Mouse (Mus musculus): ENCODE measurements around the gene Napa.

Napa gene

GRCm38 (mm10) chr7:16132161-16132581 lies 33.9 kb downstream of the Napa start:
- no peak for DNase-seq (ENCODE audit: low spot score)

- DNase-seq (ENCODE audit: low spot score) = no peak
Observed at GRCm38 (mm10) chr7:16132926-16133325, 34.7 kb downstream of the Napa start.

DNA sequence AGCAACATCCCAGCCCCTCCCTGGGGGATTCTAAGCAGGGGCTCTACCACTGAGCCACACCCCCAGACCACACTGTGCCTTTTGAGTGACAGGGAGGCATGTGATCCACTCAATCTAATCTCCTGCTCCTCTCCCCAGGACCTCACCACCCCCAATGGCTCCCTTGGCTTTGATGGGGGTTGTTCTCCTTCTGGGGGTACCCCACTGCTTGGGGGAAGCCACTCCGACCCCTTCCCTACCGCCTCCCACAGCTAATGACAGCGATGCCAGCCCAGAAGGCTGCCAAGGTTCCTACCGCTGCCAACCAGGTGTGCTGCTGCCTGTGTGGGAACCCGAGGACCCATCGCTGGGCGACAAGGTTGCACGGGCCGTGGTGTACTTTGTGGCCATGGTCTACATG lies 35.4 kb downstream of the Napa start:
- DNase-seq (ENCODE audit: low spot score) = no peak

- no peak for DNase-seq (ENCODE audit: low spot score)
Observed at GRCm38 (mm10) chr7:16134951-16135392, 36.7 kb downstream of the Napa start.

DNA sequence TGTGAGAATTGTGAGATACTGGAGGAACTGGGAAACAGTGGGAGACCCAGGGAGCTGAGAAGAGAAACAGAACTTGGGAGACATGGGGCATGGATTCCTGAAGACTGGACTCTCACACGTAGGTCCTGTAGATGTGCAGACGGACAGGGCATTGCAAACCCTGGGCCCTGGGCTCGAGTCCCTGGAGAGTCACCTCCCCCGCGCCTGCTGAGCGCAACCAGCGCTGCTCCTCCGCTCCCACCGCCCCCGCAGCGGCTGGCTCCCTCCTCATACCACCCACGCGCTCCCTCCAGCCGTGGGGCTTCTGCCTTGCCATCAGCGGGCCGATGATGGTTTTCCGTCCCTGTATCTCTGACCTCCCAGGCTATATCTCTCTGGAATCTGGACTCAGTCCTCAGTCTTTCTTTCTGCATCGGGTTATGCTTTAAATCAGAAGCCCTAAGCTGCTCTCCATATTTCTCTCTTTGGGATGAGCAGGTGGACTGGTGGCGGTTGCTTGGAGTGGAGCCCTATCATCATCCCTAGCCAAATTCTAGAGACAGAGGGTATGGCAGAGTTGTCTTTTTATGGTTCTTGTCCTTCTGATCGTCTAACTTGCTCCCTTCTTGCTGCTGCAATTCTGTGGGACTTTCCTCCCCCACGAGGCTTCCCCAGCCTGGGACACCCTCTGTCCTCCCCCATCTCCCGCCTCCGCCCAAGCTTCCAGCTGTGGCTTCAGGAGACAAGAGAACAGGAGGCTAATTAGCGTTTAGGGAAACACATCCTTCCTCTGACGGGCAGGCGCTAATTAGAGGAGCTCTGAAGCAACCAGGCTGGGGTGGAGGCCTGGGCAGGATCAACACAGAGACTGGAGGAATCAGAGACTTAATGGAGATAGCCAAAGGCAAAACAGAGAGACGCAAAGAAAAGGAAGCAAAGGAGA lies 48.5 kb downstream of the Napa start:
- peak; percentile 75 for DNase-seq (ENCODE audit: low spot score)

DNA sequence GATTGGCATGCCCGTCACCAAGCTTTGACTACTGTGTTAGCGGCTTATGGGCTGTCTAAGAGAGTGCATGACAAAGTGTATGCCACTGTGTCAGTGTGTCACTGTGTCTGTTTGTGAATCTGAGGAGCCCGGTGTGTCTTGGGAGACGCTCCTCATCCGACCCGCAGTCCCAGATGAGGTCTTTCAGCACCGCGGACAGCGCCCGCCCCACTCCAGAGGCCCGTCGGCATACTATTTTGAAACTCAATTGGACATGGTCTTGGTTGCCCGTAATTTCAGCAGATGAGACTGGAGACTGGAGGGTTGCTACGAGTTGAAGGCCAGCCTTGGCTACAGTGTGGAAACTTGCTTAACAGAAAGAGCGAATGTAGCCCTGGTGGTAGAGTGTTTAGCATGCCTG lies 49.4 kb downstream of the Napa start:
- DNase-seq (ENCODE audit: low spot score) = no peak

- peak; percentile 91 for DNase-seq (ENCODE audit: low spot score)
Observed at GRCm38 (mm10) chr7:16149241-16149640, 51.0 kb downstream of the Napa start.

DNA sequence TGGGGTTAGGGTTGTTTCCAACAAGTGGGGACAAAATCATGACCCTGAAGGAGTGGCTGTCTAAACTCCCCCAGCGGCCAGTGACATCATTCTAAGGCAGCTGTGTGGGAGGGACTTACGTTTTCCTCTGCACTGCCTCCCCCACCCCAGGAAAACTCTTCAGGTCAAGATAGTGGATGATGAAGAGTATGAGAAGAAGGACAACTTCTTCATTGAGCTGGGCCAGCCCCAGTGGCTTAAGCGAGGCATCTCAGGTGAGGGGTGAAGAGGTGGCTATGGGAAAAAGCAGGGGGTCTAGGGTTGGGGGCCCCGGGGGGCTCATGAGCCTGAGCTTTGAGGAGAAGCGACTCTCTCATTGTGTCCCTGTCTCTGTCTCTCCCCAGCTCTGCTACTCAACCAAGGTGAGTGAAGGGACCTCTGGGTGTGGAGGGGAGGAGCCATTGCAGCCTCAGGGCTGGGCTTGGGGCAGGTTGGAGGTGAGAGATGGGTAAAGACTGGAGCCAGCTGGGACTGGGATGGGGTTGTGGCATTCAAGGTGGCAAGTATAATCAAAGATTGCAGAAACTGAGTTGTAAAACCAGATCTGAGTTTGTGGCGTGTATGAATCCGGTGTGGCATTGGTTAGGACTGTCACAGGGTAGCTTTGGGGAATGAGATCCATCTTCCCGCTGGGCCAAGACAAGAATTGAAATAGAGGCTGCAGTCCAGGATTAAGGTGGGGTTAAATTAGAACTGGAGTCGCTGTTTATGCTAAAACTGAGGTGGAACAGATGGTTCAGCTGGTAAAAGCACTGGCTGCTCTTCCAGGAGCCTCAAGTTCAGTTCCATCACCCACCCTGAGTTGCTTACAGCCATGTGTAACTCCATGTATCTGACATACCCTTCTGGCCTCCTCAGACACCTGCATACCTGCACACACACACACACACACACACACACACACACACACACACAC lies 52.2 kb downstream of the Napa start:
- no peak for DNase-seq (ENCODE audit: low spot score)

GRCm38 (mm10) chr7:16153522-16153921 lies 55.3 kb downstream of the Napa start:
- peak; percentile 68 for DNase-seq (ENCODE audit: low spot score)

GRCm38 (mm10) chr7:16155132-16155872 lies 57.0 kb downstream of the Napa start:
- DNase-seq (ENCODE audit: low spot score) = no peak

GRCm38 (mm10) chr7:16156105-16156714 lies 58.0 kb downstream of the Napa start:
- DNase-seq (ENCODE audit: low spot score) = no peak

GRCm38 (mm10) chr7:16158735-16159134 lies 60.5 kb downstream of the Napa start:
- DNase-seq (ENCODE audit: low spot score) = no peak

DNA sequence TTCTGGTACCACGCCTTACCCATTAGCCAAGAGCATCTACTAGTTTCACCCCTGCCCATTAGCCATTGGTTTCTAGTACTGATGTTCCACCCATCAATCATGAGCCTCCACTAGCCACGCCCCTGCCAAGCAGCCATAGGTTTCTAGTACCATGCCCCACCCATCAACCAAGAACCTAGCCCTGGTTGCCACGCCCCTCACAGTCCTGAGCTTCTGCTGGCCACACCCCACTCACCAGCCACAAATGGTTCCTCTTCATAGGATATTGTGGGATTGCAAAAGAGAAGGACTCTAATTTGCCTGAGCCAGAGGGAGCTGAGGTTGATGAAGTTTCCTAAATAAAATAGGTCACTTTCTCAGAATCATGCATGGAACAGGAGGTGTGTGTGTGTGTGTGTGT lies 62.4 kb downstream of the Napa start:
- DNase-seq (ENCODE audit: low spot score) = no peak

- no peak for DNase-seq (ENCODE audit: low spot score)
Observed at GRCm38 (mm10) chr7:16161302-16161701, 63.0 kb downstream of the Napa start.

- no peak for DNase-seq (ENCODE audit: low spot score)
Observed at GRCm38 (mm10) chr7:16162036-16162435, 63.8 kb downstream of the Napa start.
